ENCODE assay signal across 24 mouse cellular contexts in the genomic region with DNA sequence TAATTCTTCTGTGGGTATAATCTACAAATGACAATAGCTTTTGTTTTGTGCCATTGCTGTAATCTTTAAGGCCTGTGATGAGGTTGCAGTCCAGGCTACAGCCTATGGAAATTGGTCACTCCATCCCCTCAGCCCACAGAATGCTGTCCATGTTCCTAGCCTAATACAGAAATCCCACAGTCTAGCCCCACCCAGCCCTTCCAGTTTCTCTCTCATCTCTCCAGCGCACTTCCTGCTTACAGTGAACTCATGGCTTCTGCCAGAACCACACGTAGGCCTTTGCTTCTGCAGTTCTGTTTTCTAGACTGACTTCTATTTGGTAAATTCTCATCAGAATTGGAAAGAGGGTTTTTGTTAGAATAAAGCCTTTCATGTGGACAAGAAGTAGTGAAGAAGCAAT. TPM values are rescaled to one million over a fixed set of nuclear protein-coding genes. Genes with fewer than 3 reads are reported as not detected.
"Had no signal": no experiment of that assay in that cellular context is flagged by ENCODE, and none has a peak within 500 bp of the region (broad histone marks: within the 10 kb centered on the region; RNA-seq: fewer than 3 reads in every experiment).

No protein-coding gene starts in this region.

- H3K27me3 ChIP-seq: kidney, embryonic 15.5 days; limb, embryonic 13.5 days; lung, embryonic 15.5 days; midbrain, embryonic 15.5 days; neural tube, embryonic 15.5 days had no signal

- H3K4me3 ChIP-seq: kidney, embryonic 15.5 days; limb, embryonic 13.5 days; lung, embryonic 15.5 days; midbrain, embryonic 15.5 days; neural tube, embryonic 15.5 days had no signal

- H3K4me1 ChIP-seq: kidney, embryonic 15.5 days; limb, embryonic 13.5 days; lung, embryonic 15.5 days; midbrain, embryonic 15.5 days; neural tube, embryonic 15.5 days had no signal

- DNase-seq: kidney, adult 2 months; kidney, postnatal 14 days; left cerebral cortex, postnatal 4 days; right cerebral cortex, adult 18-20 months; right cerebral cortex, postnatal 25 days; thymus, postnatal 36 days had no signal

- H3K9me3 ChIP-seq: kidney, embryonic 15.5 days; limb, embryonic 13.5 days; lung, embryonic 15.5 days; midbrain, embryonic 15.5 days; neural tube, embryonic 15.5 days had no signal

- H3K36me3 ChIP-seq: kidney, embryonic 15.5 days; limb, embryonic 13.5 days; lung, embryonic 15.5 days; midbrain, embryonic 15.5 days; neural tube, embryonic 15.5 days had no signal

RNA-seq across cellular contexts. Expression of a gene that starts 21.5 kb away (rescaled TPM):
- total RNA-seq: layer of hippocampus, adult 8-10 months; layer of hippocampus, postnatal 14 days; left cerebral cortex, adult 18-20 months; left cerebral cortex, postnatal 10 days; left cerebral cortex, postnatal 4 days had no signal
- polyA plus RNA-seq: intestine, embryonic 16.5 days; kidney, adult 2 months; kidney, embryonic 15.5 days; large intestine, adult 2 months; limb, embryonic 13.5 days; liver, embryonic 11.5 days; liver, embryonic 16.5 days; lung, embryonic 15.5 days; midbrain, embryonic 11.5 days; midbrain, embryonic 15.5 days; neural tube, embryonic 11.5 days; neural tube, embryonic 15.5 days; small intestine, adult 2 months; stomach, embryonic 16.5 days had no signal

RNA-seq across cellular contexts. Expression of a gene that starts 51.0 kb away (rescaled TPM):
- total RNA-seq: layer of hippocampus, adult 8-10 months; layer of hippocampus, postnatal 14 days; left cerebral cortex, adult 18-20 months; left cerebral cortex, postnatal 10 days; left cerebral cortex, postnatal 4 days had no signal
- polyA plus RNA-seq: intestine, embryonic 16.5 days; kidney, adult 2 months; kidney, embryonic 15.5 days; large intestine, adult 2 months; limb, embryonic 13.5 days; liver, embryonic 11.5 days; liver, embryonic 16.5 days; lung, embryonic 15.5 days; midbrain, embryonic 11.5 days; midbrain, embryonic 15.5 days; neural tube, embryonic 11.5 days; neural tube, embryonic 15.5 days; small intestine, adult 2 months; stomach, embryonic 16.5 days; thymus, postnatal 0 days had no signal
